Mouse (Mus musculus) heart, postnatal 14 days (tissue): Measurements from ENCODE around the gene Tmem50a. TPM values are rescaled to one million over a fixed set of nuclear protein-coding genes. Genes with fewer than 3 reads are reported as not detected.
"Not testable (repeated sequence)": the region's sequence is repeated elsewhere in the genome, so short reads cannot be mapped to it uniquely, and the experiment has no call there.

Experiments used
- DNase-seq, 2 experiments: peaks; one replicate each; pipeline ENCODE4 v3.0.0; 2021 to 2022
- intact Hi-C: fragments of 180-260 bp; cut with DNase I; formaldehyde crosslinking; loops from one replicate; pipeline ENCODE4 v1.15.1; 2025
- total RNA-seq, 2 experiments: library from RNA; stranded (reverse); gene quantifications; 2 replicates each; pipeline ENCODE4 v1.2.3; 2021

The Tmem50a gene
- total RNA-seq, 2 experiments from 2014 or later: 74.2 to 75.7 TPM

DNA sequence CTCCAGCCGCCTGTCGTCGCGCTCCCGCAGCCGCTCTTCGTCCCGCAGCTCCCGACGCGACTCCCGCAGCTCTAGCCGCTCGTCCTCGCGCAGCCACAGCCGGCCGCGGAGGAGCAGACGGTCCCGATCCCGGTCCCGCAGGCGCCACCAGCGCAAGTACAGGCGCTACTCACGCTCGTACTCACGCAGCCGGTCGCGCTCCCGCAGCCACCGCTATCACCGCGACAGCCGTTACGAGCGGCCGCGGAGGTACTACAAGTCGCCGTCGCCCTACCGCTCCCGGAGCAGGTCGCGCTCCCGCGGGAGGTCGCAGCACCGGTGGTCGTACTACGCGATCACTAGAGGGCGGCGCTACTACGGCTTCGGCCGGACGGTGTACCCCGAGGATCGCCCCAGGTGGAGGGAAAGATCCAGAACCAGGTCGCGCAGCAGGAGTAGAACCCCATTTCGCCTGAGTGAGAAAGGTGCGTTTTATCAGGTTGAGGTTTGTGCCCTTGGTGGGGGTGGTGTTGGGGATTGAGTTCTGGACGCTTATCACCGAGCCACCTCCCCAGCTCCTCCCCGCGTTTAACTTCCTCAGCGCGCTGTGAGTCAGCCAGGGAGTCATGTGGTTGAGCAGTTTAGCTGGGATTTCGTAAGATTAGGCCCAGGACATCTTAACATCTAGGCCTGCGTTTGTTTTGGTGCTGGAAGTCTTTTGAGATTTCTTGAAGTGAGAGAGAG lies 9.4 kb upstream of the Tmem50a start:
- intact Hi-C loops: no loop called here
- DNase-seq: peak; percentile 59 to 62

DNA sequence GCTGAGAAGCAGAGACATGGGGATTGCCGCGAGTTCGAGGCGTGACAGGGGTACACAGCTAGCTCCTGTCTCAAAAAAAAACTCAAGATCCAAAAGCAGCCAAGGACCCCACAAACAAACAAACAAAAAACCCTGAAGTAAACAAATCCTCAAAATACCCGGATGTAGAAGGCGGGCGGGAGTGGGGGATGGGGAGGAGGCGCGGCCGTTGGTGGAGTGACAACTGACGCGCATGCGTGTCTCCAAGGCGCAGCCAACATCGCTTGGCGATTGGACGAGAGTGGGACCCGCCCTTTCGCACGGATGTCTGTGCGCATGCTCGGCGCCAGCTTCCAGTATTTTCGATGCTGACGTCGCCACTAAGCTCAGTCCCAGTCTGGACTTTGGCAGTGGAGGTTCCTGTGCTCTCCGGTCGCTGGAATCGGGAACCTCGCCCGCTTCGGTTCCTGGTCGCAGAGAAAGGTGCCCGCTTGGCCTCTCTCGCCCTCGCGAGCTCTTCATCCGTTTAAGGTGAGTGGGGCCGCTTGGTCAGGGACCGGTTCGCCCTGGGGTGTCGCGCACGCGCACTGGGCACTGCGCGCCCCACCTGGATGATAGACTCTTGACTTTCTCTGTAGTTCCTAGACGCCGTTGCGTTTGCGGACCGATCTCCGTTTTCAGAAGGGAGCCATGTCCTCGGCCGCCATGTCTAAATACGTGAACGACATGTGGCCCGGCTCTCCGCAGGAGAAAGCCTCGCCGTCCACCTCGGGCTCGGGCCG lies 8.6 kb upstream of the Tmem50a start, which contains the start of gene Rsrp1:
Rsrp1 (plus strand) TSS at position 335 of the 761 bp plus-strand sequence.
- DNase-seq: peak; percentile 97 to 98
- intact Hi-C loops: no loop called here

DNA sequence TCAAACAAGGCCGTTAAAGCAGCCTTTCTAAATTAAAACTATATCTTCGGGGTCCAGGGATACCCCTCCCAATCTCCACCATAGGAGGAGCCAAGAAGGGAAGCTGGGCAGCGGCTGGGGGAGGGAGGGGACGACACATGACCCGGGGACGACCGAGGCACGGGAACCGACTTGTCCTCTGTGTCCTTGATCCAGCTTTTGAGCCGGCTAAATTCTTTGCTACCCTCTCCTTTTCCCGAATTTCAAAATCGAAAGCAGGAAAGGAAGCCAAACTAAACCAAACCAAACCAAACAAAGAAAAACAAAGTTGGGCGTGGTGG lies 8.1 kb upstream of the Tmem50a start:
- peak; percentile 76 to 78 for DNase-seq
- intact Hi-C loops: no loop called here

DNA sequence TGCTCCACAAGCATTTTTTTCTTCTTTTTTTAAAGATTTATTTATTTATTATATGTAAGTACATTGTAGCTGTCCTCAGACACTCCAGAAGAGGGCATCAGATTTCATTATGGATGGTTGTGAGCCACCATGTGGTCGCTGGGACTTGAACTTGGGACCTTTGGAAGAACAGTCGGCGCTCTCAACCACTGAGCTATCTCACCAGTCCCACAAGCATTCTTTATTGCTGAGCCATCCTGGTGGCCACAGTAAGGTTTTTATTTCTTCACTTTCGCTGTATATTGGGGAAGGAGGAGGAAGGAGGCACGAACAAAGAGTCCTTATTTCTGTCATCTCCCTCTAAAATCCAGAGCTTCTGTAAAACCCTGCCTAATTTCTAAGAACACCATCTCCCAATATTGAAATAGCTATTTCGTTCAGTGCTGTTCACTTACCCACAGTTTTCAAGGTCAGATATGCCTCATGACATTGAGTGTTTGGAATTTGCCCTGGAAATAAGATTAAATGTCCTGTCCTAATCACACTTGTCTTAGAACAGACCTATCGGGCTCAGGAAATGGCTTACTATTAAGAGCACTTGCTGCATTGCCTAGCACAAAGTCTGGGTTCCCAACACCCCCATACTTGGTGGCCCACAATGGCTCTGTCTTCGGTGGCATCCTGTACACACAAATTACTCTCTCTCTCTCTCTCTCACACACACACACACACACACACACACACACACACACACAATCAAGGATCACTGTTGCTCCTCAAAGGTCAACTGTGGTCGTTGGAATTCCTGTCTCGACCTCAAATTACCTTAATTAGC lies 7.5 kb upstream of the Tmem50a start:
- DNase-seq: peak; percentile 24 to 37
- intact Hi-C loops: no loop called here

DNA sequence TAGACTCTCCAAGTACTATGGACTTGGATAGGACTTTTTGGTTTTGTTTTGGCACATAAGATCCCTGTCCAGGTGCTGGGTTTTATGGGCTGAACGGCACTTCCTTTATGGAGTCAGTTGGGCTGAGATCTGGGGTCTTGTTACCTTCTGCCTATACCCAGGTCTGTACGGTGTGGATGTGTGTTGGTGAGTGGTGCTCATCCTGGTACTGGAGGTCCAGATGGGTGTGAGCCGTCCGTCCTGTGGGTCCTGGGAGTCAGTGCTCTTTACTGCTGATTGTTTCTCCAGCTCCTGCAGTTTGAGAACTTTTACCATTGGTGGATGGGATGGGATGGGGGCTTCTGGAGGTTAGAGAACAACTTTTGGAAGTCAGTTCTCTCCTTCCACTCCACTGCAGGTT lies 6.9 kb upstream of the Tmem50a start:
- intact Hi-C loops: no loop called here
- DNase-seq: no peak

DNA sequence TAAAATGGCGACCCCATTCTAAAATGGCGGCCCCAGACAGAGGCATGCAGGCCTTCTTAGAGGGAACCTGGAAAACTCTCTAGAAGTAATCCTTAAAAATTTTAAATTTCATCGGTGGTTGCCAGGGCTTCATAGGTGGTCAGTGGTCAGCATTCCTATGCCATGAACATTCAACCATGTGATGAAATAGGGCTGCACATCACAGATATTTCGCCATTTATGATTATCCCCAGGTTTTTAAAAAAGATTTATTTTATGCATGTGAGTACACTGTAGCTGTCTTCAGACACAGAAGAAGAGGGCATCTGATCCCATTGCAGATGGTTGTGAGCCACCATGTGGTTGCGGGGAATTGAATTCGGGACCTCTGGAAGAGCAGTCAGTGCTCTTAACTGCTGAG lies 5.8 kb upstream of the Tmem50a start:
- DNase-seq: no peak
- intact Hi-C loops: no loop called here

DNA sequence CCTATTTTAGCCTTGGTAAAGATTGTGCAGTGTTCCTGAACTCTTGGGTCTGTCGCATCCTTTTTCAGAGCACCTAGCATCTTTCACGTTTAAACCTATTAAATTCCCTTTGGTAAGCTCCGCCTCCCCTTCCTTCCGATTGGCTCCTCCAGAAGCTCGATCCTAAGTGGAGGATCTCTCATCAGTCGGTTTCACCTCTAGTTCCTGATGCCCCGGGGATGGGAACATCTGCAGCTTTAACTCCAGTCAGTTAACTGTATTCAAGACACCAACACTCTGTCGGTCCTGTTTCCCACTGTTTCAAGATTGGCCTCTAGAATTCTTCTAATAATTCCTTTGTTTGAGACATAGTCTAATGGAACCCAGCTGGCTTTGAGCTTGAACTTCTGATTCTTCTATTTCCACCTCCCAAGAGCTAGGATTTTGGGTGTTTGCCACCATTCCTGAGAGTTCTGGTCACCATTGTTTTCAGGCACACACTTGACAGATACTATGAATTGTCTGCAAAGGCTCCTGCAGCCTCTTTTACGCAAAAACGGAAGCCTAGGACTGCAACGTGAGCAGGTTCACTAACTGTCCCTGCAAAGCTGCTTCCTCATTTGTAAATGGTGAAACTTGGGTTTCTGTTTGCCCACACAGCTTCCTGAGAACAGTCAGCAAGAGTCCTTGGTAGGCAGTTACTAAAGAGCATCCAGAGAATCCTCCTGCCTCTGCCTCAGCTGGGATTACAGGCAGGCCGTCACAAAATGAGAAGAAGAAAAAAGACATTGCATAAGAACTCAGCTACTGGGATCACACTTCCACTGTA lies 5.1 kb upstream of the Tmem50a start:
- no peak for DNase-seq

DNA sequence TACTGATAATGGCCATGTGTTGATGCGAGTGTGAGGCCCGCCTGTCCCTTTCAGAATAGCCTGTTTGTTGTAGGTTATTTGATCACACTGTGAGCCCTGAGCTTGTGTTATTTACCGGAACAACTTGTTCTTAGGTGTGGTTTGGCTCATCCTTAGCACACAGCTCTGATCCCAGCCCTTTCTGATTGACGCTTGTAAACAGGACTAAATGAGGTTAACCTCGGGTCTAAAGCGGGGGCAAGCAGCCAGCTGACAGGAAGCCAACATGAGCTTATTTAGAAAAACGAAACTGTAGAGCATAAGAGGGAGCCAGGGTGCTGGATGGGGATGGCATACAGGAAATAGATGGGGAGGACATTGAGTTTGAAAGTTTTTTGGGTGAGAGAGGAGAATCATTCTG lies 3.6 kb upstream of the Tmem50a start:
- intact Hi-C loops: no loop called here
- peak; percentile 66 to 75 for DNase-seq

More for the DNA sequence above, 5.1 kb upstream of the Tmem50a start:
- intact Hi-C loops: no loop called here

DNA sequence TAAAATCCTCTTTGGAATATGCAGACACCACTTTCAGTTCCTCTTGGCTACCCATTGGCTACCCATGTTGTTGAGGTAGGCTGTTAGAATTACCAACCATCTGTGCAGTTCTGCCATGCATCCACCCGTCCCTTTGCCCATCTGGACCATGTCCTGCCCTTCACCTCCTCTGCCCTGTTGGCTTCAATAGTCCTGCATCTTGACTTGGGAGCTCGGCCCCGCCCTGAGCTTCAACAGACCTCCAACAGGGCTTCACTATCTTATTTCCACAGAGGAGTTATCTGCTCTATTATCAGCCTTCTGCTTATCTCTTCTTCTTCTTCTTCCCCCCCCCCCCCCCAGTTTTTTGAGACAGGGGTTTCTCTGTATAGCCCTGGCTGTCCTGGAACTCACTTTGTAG lies 2.4 kb upstream of the Tmem50a start:
- intact Hi-C loops: no loop called here
- no peak for DNase-seq

DNA sequence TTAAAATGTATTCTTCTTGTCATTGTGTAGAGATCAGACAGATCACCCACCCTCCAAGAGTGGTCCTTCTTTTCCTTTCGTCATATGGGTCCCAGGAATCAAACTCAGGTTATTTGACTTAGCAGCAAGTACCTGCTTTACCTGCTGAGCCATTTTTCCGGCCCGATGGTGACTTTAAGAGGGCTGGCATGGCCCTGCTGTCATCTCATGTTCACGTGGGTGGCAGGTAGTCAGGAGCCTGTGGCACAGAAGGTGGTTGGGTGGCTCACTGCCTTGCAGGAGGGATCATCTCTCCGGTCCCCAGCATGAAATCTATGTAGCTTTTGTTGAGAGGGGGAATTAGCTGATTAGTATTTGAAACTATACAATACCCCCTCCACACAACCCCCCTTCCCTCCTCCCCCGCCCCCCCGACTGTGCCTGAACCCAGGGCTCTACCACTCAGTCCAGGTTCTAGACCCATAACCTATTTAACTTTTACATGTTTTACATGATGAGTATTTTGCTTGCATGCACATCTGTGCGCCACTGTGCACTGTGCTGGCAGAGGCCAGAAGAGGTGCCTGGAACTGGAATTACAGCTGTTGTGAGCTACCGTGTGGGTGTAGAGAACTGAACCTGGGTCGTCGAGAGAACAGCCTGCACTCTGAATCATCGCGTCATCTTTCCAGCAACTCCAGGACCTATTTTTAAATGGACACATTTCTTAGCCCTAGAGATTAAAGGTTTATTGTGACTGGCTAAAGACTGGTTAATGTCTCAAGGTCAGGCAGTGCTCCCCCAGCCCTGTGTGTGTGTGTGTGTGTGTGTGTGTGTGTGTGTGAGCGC lies 613 bp upstream of the Tmem50a start:
- intact Hi-C loops: no loop called here
- no peak for DNase-seq

DNA sequence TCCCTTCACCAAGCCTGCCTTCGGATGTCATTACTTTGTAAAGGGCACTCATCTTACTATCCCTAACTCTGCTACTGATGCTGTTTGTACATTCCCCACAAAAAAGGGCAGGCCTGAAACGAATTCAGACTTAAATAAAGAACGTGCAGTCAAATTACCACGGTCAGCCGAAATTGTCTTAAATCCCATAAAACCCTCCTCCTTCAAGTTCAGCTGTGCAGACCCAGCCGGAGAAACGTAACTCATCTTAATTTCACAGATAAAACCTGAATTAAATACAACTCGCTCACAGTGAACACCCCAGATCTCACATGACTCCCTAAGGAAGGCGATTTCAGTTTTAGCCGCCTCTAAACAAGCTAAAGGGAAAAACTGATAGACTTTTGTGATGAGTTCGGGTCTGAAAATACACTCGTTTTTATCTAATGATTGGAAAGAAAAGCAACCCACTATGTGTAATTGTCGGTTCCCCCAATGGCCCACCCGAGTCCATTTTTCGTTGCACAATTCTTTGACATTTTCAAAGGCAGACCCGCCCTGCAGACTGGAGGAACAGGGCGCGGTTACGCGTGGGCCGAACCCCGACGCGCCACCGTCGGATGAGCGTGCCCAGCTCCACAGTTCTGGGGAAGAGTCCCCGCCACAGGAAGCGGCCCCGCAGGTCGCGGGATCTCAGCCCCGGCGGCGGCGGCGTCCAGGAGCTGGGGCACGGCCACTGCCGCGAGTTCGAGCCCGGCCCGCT lies 531 bp downstream of the Tmem50a start:
- DNase-seq: no peak
- intact Hi-C loops: no loop called here

DNA sequence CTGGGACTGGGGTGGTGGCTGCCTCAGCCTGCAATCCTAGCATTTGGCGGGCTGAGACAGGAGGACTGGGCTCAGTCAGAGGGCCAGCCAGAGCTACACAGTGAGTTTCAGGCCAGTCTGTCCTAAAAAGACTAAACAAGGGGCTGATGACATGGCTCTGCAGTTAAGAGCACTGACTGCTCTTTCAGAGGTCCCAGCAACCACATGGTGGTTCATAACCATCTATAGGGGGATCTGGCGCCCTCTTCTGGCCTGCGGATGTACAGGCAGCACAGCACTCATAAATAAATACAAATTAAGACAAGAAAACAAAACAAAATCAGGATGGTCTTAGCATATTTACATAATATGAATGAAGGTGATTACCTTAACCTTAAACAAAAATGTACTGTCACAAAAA lies 1.4 kb downstream of the Tmem50a start:
- intact Hi-C loops: no loop called here
- peak; percentile 75 to 80 for DNase-seq

DNA sequence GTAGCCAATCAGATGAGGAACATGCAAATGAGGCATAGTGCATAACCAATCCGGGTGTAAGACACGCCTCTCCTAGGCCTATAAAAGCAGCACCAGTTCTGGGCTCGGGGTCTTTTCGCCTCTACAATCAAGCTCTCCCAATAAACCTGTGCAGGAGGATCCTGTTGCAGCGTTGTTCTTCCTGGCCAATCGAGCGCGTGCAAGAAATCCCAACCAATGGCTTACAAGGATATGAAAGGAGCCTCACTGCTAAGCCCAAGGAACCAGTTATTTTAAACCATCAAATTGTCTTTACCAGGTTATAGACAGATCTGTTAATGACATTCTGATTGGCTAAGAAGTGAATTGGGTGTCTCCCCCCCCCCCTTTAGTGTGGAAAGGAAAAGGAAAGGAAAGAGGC lies 3.4 kb downstream of the Tmem50a start:
- intact Hi-C loops, DNase-seq: not testable (repeated sequence)

DNA sequence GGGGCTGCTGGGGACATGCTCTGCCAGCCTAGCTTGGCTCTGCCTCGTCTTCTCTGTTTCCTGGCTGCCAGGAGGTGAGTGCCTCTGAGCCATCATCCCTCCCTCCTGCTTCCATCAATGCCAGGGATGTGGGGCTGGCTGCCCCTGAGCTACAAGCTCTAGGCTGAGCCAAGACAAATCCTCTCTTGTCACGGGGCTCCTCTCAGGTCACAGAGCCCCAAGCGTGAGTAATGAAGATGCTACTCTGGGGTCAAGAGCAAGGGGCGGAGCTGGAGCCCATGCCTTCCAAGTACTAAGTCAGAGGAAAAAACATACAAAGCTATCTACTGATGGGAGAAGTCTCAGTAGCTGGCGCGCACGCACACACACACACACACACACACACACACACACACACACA lies 11.8 kb downstream of the Tmem50a start:
- intact Hi-C loops: no loop called here

DNA sequence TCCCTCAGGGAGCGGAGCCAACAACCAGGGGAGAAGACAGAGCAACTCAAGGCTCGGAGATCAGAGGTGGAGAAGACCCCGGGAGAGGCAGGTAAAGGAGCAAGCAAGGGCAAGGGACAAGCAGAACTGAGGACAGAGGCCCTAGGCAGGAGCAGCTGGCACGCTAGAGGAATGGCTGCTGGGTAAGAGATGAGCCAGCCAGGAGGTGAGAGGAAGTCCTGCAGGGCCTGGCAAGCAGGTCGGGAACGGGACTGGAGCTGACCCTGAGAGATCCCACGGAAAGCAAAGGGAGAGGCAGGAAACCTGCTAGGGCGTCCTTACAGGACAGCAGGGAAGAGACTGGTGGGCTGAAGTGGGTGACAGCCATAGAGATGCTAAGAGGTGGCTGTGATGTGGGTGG lies 13.7 kb downstream of the Tmem50a start:
- intact Hi-C loops: no loop called here
- DNase-seq: no peak

More for the DNA sequence above, 11.8 kb downstream of the Tmem50a start:
- DNase-seq: no peak

DNA sequence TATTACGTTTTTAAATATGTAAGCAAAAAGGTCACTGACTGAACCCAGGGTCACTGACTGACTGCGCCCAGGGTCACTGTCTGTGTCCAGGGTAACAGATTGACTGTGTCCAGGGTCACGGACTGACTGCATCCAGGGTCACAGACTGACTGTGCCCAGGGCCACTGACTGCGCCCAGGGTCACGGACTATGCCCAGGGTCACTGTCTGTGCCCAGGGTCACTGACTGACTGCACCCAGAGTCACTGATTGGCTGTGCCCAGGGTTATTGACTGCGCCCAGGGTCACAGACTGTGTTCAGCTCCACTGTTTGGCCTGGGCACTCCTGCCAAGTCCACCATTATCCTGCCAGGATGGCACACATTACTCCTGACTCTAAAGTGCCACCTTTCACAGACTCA lies 17.6 kb downstream of the Tmem50a start:
- no peak for DNase-seq
- intact Hi-C loops: no loop called here

DNA sequence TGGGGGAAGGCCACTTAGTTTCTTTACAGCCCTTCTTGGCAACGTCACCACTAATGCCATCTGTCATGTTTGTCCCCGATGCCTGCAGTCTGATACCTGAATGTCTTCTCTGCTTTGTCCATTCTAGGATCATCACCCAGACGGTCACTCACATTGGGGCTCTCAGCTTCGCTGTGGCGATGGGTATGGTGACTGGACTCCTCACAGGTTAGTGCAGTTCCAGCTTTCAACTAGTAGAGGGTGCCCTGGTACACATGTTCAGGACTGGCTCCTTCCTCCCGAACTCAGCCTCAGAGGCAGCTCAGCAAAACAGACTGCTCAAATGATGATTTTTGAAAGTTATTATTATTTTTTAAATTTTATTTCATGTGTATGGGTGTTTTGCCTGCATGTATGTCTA lies 22.7 kb downstream of the Tmem50a start:
- intact Hi-C loops: no loop called here
- DNase-seq: peak; percentile 51 to 68

DNA sequence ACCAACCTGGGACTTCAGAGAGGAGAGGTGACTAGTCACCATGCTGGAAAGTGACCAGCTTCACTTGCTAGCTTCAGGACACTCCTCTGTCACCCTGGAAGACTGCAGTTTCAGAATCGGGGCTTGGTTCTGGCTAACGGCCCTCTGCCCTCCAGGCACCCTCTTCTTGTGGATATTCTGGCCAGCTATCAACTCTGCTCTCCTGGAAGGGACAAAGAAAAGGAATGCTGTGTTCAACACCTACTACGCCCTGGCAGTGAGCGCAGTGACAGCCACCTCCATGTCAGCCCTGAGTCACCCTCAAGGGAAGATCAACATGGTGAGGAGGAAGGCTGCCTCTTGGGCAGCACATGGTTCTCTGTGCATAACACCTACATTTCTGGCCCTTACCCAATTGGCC lies 30.5 kb downstream of the Tmem50a start:
- DNase-seq: peak in 1 of 2 experiments; percentile 12
- intact Hi-C loops: no loop called here

DNA sequence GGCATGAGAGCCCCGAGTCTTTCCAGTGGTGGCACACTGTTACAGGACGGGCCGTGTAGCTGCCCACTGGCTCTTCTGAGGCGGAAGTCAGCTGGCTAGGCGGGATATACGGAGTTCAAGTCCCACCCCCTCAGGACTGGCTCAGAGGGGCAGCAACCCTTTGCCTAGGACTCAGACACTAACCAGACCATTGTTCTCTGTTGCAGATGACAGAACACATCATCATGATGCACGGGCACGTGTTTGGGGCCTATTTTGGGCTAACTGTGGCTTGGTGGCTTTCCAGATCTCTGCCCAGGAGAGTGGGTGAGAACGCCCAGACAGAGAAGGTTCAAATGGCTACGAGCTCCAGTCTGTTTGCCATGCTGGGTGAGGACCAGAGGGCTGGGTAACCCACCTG lies 31.0 kb downstream of the Tmem50a start:
- peak in 1 of 2 experiments; percentile 25 for DNase-seq
- intact Hi-C loops: no loop called here
